Mouse (Mus musculus) hindbrain, embryonic 15.5 days (tissue): Measurements from ENCODE around the gene Lrig2. TPM values are rescaled to one million over a fixed set of nuclear protein-coding genes. Genes with fewer than 3 reads are reported as not detected.

Experiments
- ATAC-seq: fragments of 200-750 bp; cut with Nextera tagmentation; 2 replicates; pipeline ENCODE4 v1.8.0; 2017; ENCODE audit warnings: low read depth, moderate number of reproducible peaks, moderate TSS enrichment; ENCODE audit not compliant: low FRiP score
- H3K27ac ChIP-seq: fragments of 300-500 bp; sonication (generic); replicated peaks from 2 replicates; pipeline ENCODE4 v1.5.1; 2015; ENCODE audit warnings: mild to moderate bottlenecking, inconsistent platforms
- H3K27me3 ChIP-seq: fragments of 300-500 bp; sonication (generic); 2 replicates; pipeline ENCODE4 v1.6.1; 2015; ENCODE audit warnings: control low read depth, inconsistent platforms
- H3K36me3 ChIP-seq: fragments of 300-500 bp; sonication (generic); 2 replicates; pipeline ENCODE4 v1.6.1; 2015; ENCODE audit warnings: control low read depth, inconsistent platforms
- H3K4me1 ChIP-seq: fragments of 300-500 bp; sonication (generic); replicated peaks from 2 replicates; pipeline ENCODE4 v1.6.1; 2015; ENCODE audit warnings: control low read depth, inconsistent platforms
- H3K4me2 ChIP-seq: fragments of 300-500 bp; sonication (generic); 2 replicates; pipeline ENCODE4 v1.6.1; 2015; ENCODE audit warnings: moderate library complexity, mild to moderate bottlenecking, inconsistent platforms
- H3K4me3 ChIP-seq: fragments of 300-500 bp; sonication (generic); 2 replicates; pipeline ENCODE4 v1.5.1; 2015; ENCODE audit warnings: mild to moderate bottlenecking, inconsistent platforms
- H3K9ac ChIP-seq: fragments of 300-500 bp; sonication (generic); 2 replicates; pipeline ENCODE4 v1.6.1; 2015; ENCODE audit warnings: inconsistent platforms
- H3K9me3 ChIP-seq: fragments of 300-500 bp; sonication (generic); 2 replicates; pipeline ENCODE4 v1.6.1; 2016; ENCODE audit warnings: control low read depth, inconsistent platforms
- WGBS: fragments of 180-500 bp; shearing (Covaris S2); methylation state at CpG from one replicate; pipeline ENCODE4 v1.1.7; 2015; 5-methylcytosine and 5-hydroxymethylcytosine counted together
- polyA plus RNA-seq: library from polyadenylated mRNA; unstranded; fragments of >200 nt; fragmentation: Nextera tagmentation; extraction: Ambion mirVana; gene quantifications from 2 replicates; pipeline ENCODE4 v1.2.1, GENCODE M21; 2015

Lrig2 gene
- polyA plus RNA-seq, 1 experiment from 2014 or later, result 25.5 TPM

DNA sequence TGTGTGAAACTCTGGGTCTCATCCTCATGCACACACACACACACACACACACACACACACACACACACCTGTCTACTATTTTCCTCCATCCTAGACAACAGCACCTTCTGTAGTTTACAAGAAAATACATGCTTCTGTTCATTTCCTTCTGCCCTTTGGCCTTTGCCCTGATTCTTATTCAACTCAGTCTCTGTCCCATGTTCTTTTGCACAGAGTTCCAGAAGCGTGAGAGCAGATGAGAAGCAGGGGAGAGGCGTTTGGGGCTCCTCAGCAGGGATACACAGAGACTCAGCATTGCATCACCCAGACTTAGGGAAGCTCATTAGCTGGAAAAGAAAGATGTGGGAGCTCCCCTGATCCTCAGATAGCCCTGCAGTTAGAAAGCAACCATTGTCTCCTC, 13.8 kb upstream of the Lrig2 start:
- Histone ChIP-seq H3K4me1 (no peaks in the 10 kb centered on the region), H3K27me3 (no peaks in the 10 kb centered on the region), H3K36me3 (no peaks in the 10 kb centered on the region), H3K27ac (no peak overlapping the region), H3K9me3 (no peaks in the 10 kb centered on the region), H3K4me2 (no peak overlapping the region), H3K4me3 (no peak overlapping the region), H3K9ac (no peak overlapping the region)
- 30% methylated on average over 2 of the region's 2 CpGs for WGBS
- ATAC-seq, result no peak

DNA sequence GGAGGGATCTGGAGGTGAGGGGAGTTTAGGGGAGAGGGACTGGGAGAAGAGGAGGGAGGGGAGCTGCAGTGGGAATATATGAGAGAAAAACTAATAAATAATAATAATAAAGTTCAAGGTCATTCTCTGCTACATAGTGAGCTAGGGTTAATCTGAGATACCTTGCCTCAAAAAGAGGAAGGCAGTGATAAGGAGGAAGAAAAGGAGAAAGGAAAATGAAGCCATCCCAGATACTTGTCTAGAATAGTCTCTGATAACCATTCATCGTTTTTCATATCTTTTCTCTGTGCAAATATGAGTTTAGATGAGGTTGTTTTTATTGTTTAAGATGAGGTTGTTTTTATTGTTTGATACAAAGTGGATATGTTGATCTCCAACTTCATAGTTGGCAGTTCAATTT, 13.3 kb upstream of the Lrig2 start:
- Histone ChIP-seq H3K9me3 (no peaks in the 10 kb centered on the region), H3K36me3 (no peaks in the 10 kb centered on the region), H3K4me2 (no peak overlapping the region), H3K27ac (no peak overlapping the region), H3K27me3 (no peaks in the 10 kb centered on the region), H3K4me3 (no peak overlapping the region), H3K9ac (no peak overlapping the region), H3K4me1 (no peaks in the 10 kb centered on the region)
- no peak for ATAC-seq
- WGBS, result 83% methylated on average over 1 of the region's 1 CpGs

DNA sequence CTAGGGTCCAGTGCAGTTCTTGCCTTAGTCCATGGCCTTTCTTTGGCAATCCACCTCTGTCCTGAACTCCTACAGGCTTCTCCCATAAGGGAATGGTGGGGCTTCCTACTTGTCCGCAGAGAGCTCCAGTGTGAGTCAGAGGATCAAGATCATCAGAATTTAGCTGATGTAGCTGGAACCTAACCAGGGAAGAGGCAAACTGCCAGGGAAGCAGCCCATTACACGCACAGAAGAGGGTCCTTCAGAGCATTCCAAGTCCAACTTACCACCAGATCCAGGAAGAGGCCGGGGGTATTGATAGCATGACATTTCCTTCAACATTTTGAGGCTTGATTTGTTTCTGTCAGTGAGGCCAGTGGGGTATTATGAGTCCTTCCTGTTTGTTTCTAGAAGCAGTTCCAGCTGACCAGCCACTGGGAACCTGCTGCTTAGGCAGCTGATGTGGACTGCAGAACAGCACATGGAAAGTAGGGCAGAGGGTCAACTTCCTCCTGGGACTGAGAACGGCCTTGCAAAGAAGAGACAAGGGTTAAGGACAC, 11.7 kb upstream of the Lrig2 start:
- 65% methylated on average over 4 of the region's 4 CpGs for WGBS
- H3K4me3 ChIP-seq, result no peak overlapping the region
- H3K4me1 ChIP-seq, result no peaks in the 10 kb centered on the region
- no peaks in the 10 kb centered on the region for H3K27me3 ChIP-seq
- ATAC-seq, result no peak
- H3K9me3 ChIP-seq, result no peaks in the 10 kb centered on the region
- H3K9ac ChIP-seq, result no peak overlapping the region
- no peaks in the 10 kb centered on the region for H3K36me3 ChIP-seq
- no peak overlapping the region for H3K4me2 ChIP-seq
- no peak overlapping the region for H3K27ac ChIP-seq

DNA sequence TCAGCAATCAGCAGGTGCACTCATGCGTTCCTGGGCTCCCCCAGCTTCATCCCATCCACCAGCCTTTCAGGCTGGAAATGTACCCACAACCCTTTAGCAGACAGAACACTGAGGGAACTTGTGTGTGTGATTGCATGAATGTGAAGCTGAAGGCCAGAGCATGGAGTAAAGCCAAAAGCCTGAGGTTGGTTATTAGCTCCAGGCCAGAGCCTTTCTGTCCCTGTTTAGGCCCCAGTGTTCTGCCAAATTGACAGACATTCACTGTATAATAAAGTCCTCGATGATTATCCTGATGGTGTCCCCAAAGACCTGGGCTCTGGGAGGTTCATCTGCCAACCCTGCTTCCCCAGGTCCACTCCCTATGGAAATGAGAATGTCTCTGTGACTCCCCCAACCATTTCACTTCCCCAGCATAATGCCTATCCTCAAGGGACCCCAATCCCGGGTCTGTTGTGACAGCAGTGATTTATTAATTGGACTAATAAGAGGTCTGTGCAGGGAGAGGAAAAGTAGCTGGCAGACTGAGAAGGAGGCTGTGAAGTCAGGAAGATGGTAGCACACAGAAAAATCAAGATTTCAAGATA, 9.7 kb upstream of the Lrig2 start:
- Histone ChIP-seq H3K4me1 (no peaks in the 10 kb centered on the region), H3K9me3 (no peaks in the 10 kb centered on the region), H3K4me2 (no peak overlapping the region), H3K4me3 (no peak overlapping the region), H3K27ac (no peak overlapping the region), H3K27me3 (no peaks in the 10 kb centered on the region), H3K9ac (no peak overlapping the region), H3K36me3 (no peaks in the 10 kb centered on the region)
- ATAC-seq, result no peak
- 40% methylated on average over 3 of the region's 3 CpGs for WGBS

DNA sequence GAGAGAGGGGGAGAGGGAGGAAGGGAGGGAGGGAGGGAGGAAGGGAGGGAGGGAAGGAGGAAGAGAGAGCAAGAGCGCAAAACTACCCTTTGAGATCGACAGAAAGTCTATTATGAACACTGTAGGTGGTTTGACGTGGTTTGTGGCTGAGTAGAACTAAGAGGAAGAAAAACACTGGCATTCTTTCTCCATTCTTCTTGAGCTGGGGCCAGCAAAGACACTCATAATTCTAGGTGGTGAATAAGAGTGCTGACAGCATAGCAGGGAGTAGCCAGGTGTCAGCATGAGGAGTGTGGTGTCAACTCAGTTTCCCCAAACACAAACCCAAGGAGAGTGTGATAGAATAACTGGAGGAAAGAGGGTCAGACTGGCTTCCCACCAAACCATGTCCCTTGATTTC, 8.8 kb upstream of the Lrig2 start:
- Histone ChIP-seq H3K36me3 (no peaks in the 10 kb centered on the region), H3K9ac (no peak overlapping the region), H3K27ac (no peak overlapping the region), H3K27me3 (no peaks in the 10 kb centered on the region), H3K4me1 (no peaks in the 10 kb centered on the region), H3K4me2 (no peak overlapping the region), H3K9me3 (no peaks in the 10 kb centered on the region), H3K4me3 (no peak overlapping the region)
- 60% methylated on average over 3 of the region's 3 CpGs for WGBS
- ATAC-seq, result no peak

DNA sequence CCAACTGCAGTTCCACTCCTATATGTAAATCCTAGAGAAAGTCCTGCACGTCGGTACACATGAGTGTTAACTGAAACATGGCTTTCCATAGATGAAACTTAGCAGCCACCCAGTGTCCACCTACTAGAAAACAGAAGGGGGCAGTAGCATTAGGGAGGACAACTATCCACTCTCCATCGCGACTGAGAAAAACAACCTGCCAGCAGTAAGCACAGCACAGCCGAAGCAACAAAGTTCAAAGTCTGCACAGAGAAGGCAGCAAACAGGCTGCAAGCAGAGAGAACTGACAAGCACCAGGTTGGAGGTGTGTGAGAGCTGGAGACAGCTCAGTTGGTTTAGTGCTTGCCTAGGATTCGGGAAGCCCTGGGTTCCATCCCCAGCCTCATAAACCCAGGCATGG, 7.2 kb upstream of the Lrig2 start:
- Histone ChIP-seq H3K4me2 (no peak overlapping the region), H3K4me1 (no peaks in the 10 kb centered on the region), H3K27ac (no peak overlapping the region), H3K4me3 (no peak overlapping the region), H3K9ac (no peak overlapping the region), H3K36me3 (no peaks in the 10 kb centered on the region), H3K27me3 (no peaks in the 10 kb centered on the region), H3K9me3 (no peaks in the 10 kb centered on the region)
- 67% methylated on average over 6 of the region's 6 CpGs for WGBS
- ATAC-seq, result no peak

DNA sequence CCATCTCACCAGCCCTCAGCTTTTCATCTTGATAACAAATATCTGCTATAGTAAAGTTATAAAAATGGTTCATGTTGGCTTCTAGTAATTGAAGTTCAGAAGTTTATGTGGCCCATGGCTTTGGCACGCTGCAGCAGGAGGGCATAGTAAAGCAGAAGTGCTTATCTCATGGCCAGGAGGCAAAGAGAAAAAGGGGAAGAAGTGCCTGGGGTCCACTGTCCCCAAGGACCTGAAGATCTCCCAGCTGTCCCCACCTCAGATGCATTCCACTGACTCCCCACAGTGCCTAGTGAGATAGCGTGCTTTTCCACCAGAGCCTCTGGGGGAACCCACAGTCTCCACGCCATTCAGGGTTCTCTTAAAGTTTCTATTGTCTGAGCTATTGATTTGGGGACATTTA, 6.7 kb upstream of the Lrig2 start:
- no peak overlapping the region for H3K4me3 ChIP-seq
- no peaks in the 10 kb centered on the region for H3K9me3 ChIP-seq
- no peak overlapping the region for H3K27ac ChIP-seq
- no peaks in the 10 kb centered on the region for H3K36me3 ChIP-seq
- WGBS, result 93% methylated on average over 3 of the region's 3 CpGs
- H3K9ac ChIP-seq, result no peak overlapping the region
- no peak for ATAC-seq
- H3K4me1 ChIP-seq, result no peaks in the 10 kb centered on the region
- no peaks in the 10 kb centered on the region for H3K27me3 ChIP-seq
- no peak overlapping the region for H3K4me2 ChIP-seq

DNA sequence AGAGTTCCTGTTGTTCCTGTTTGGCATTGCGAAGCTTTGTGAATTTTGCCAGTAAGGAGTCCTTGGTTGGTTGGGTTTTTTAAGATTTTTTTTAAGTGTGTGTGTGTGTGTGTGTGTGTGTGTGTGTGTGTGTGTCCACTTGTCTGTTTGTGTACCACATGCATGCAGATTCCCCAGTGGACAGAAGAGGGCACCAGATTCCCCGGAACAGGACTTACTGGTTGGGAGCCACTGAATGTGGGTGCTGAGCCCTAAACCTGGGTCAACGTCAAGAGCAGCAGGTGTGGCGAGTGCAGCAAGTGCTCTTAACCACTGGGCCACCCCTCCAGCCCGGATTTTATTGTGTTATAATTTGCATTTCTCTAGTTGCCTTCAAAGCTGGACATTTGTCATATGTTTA, 5.4 kb upstream of the Lrig2 start:
- no peaks in the 10 kb centered on the region for H3K36me3 ChIP-seq
- no peak overlapping the region for H3K27ac ChIP-seq
- no peaks in the 10 kb centered on the region for H3K9me3 ChIP-seq
- WGBS, result 88% methylated on average over 5 of the region's 5 CpGs
- H3K4me2 ChIP-seq, result no peak overlapping the region
- no peaks in the 10 kb centered on the region for H3K27me3 ChIP-seq
- no peak overlapping the region for H3K9ac ChIP-seq
- H3K4me1 ChIP-seq, result peaks cover 7% of the 10 kb centered on the region
- no peak overlapping the region for H3K4me3 ChIP-seq
- no peak for ATAC-seq

DNA sequence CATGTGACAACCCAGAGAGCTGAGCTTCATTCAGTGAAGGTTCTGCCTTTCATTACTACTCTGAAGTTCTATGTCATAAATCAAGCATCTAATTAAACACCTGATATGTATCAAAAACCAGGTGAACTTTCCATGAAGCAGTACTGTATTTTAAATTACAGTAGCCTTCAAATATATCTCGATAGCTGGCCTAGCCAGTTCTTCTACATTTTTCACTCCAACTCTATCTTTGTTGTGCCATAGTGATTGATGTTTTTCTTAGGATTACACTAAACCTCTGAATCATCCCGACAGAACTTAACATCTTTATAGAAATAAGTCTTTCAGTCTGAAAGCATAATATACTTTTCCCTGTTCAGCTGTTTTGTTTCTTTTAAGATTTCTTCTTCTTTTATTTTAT, 2.8 kb upstream of the Lrig2 start:
- Histone ChIP-seq H3K9ac (no peak overlapping the region), H3K27me3 (no peaks in the 10 kb centered on the region), H3K4me3 (no peak overlapping the region), H3K4me2 (no peak overlapping the region), H3K4me1 (peaks cover 17% of the 10 kb centered on the region), H3K36me3 (no peaks in the 10 kb centered on the region), H3K27ac (no peak overlapping the region), H3K9me3 (no peaks in the 10 kb centered on the region)
- ATAC-seq, result no peak
- 85% methylated on average over 2 of the region's 2 CpGs for WGBS

DNA sequence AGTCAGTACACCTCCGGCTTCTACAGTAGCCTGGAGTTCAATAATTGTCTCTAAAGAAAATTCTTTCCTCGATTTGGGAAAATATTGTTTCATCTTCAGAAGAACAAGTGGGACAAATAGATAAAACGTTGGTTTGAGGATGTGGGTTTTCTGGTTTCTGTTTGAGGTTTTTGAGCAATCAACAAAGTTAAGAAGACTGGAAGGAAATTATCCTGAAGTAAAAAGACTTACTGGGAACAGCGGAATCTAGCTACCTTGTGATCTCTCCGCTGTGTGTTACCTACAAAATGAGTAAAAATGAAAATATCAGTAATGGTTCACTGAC, 668 bp upstream of the Lrig2 start:
- Histone ChIP-seq H3K9ac (peak overlapping the region; percentile 53), H3K36me3 (no peaks in the 10 kb centered on the region), H3K27ac (peak overlapping the region; percentile 99), H3K4me2 (peak overlapping the region; percentile 68), H3K9me3 (no peaks in the 10 kb centered on the region), H3K4me1 (peaks cover 29% of the 10 kb centered on the region), H3K27me3 (no peaks in the 10 kb centered on the region), H3K4me3 (peak overlapping the region; percentile 92)
- 19% methylated on average over 5 of the region's 5 CpGs for WGBS
- ATAC-seq, result no peak

DNA sequence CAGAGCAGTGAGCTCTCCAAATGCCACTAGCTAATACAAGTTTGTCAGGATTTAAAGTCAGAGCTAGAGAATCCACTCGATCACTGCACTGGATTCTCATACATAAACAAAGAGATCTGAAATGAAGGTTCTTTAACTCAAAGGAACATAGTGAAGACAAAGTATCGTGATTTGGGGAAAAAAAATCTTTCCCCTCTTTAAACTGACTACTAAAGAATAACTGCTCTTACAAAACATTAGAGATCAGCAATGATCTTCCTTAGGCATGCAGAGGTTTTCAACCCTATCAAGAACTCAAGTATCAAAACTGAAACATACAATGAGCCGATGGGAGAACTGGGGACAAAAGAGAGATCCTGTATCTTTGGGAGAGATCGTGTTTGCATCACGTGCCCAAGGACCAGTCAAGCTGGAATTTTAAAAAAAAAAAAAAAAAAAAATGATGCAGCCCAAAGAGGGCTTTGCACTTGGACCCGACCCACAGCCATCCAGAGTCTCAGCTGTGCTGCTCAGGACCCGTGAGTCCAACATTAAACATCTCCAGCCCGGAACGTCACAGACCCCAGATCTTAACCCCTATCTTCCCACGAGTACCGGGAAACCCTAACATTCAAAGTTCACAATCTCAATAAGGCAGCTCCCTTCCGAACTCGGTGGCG, 818 bp downstream of the Lrig2 start:
- ATAC-seq, result no peak; the same call in 1 of the 2 replicates
- Histone ChIP-seq H3K4me3 (peak overlapping the region; percentile 92), H3K36me3 (no peaks in the 10 kb centered on the region), H3K27ac (peak overlapping the region; percentile 99), H3K9me3 (no peaks in the 10 kb centered on the region), H3K4me1 (peaks cover 29% of the 10 kb centered on the region), H3K9ac (peak overlapping the region; percentile 88), H3K27me3 (no peaks in the 10 kb centered on the region), H3K4me2 (peak overlapping the region; percentile 76)
- 1% methylated on average over 14 of the region's 14 CpGs for WGBS

DNA sequence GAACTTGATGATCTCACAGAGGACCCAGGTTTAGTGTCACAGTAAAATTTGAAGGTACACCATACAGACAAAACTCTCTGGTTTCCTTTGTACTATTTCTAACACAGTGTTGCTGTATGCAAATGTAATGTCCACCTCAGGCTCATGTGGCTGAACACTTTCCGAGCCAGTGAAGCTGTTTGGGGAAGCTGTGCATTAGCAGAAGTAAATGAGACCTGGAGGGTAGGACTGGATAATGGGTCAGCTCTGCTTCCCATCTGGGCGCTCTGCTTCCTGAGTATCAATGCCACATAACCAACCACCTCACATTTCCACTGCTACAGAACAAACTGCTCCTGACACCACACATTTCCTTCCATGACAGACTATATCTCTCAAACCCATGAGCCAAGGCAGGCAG, 10.1 kb downstream of the Lrig2 start:
- Histone ChIP-seq H3K27ac (no peak overlapping the region; the same call in 1 of the 2 replicates), H3K4me2 (no peak overlapping the region), H3K36me3 (peaks cover 3% of the 10 kb centered on the region; the same call in 1 of the 2 replicates), H3K9ac (no peak overlapping the region), H3K4me1 (peaks cover 8% of the 10 kb centered on the region), H3K27me3 (no peaks in the 10 kb centered on the region), H3K9me3 (no peaks in the 10 kb centered on the region), H3K4me3 (no peak overlapping the region)
- WGBS, result 84% methylated on average over 2 of the region's 2 CpGs
- no peak for ATAC-seq

DNA sequence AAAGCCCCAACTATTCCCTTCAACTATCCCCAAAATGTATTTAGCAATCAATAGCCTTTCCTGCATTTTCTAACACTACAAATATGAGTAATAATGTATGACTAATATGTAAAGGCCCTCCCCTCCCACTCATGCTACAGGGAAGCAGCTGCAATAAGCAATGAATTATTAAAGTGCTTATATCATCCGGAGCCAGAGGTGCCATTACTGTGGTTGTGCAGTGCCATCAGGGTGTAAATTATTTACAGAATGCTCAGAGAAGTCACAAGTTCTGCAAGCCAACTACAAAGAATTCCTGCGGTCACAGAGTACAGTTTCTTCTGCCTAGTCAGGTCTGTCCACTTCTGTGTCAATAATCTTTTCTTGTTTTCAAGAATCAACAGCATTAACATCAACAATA, 10.8 kb downstream of the Lrig2 start:
- 67% methylated on average over 2 of the region's 2 CpGs for whole genome bisulfite sequencing
- no peaks in the 10 kb centered on the region for H3K9me3 ChIP-seq
- no peak overlapping the region for H3K4me2 ChIP-seq
- H3K27ac ChIP-seq, result no peak overlapping the region
- H3K36me3 ChIP-seq, result peaks cover 10% of the 10 kb centered on the region
- ATAC-seq, result no peak
- no peaks in the 10 kb centered on the region for H3K27me3 ChIP-seq
- H3K4me3 ChIP-seq, result no peak overlapping the region
- H3K9ac ChIP-seq, result no peak overlapping the region
- H3K4me1 ChIP-seq, result peaks cover 8% of the 10 kb centered on the region
